Mouse (Mus musculus) limb, embryonic 14.5 days (tissue): ENCODE data around the gene Ogfod1. TPM values are rescaled to one million over a fixed set of nuclear protein-coding genes. Genes with fewer than 3 reads are reported as not detected.

Experiments used
- ATAC-seq: fragments of 200-750 bp; cut with Nextera tagmentation; 2 replicates; pipeline ENCODE4 v1.8.0; 2017; ENCODE audit warnings: low read depth, moderate number of reproducible peaks, moderate TSS enrichment; ENCODE audit not compliant: low FRiP score
- DNase-seq: peaks from one replicate; pipeline ENCODE4 v3.0.0-alpha.2; 2015; ENCODE audit warnings: low spot score
- H3K27ac ChIP-seq: fragments of 300-500 bp; sonication (generic); replicated peaks from 2 replicates; pipeline ENCODE4 v1.5.1; 2014; ENCODE audit warnings: low read depth, mild to moderate bottlenecking, low read length, moderate library complexity, mixed read lengths
- H3K27me3 ChIP-seq: fragments of 300-500 bp; sonication (generic); 2 replicates; pipeline ENCODE4 v1.6.1; 2014; ENCODE audit warnings: low read length, mixed read lengths; ENCODE audit not compliant: control insufficient read depth, insufficient read depth
- H3K36me3 ChIP-seq: fragments of 300-500 bp; sonication (generic); 2 replicates; pipeline ENCODE4 v1.6.1; 2014; ENCODE audit warnings: mild to moderate bottlenecking, low read length, moderate library complexity, mixed read lengths; ENCODE audit not compliant: control insufficient read depth, insufficient read depth
- H3K4me1 ChIP-seq: fragments of 300-500 bp; sonication (generic); 2 replicates; pipeline ENCODE4 v1.6.1; 2014; ENCODE audit warnings: antibody characterized with exemption, low read length, mixed read lengths; ENCODE audit not compliant: control insufficient read depth, insufficient read depth
- H3K4me2 ChIP-seq: fragments of 300-500 bp; sonication (generic); replicated peaks from 2 replicates; pipeline ENCODE4 v1.6.1; 2014; ENCODE audit warnings: low read depth, mild to moderate bottlenecking, low read length, moderate library complexity; ENCODE audit not compliant: severe bottlenecking
- H3K4me3 ChIP-seq: fragments of 300-500 bp; sonication (generic); replicated peaks from 2 replicates; pipeline ENCODE4 v1.5.1; 2014; ENCODE audit warnings: low read length
- H3K9ac ChIP-seq: fragments of 300-500 bp; sonication (generic); 2 replicates; pipeline ENCODE4 v1.6.1; 2014; ENCODE audit warnings: mild to moderate bottlenecking, low read depth, low read length, moderate library complexity; ENCODE audit not compliant: severe bottlenecking
- H3K9me3 ChIP-seq: fragments of 300-500 bp; sonication (generic); 2 replicates; pipeline ENCODE4 v1.6.1; 2016; ENCODE audit warnings: low read length; ENCODE audit not compliant: control insufficient read depth
- POLR2A ChIP-seq: fragments of 200-500 bp; IDR thresholded peaks from 2 replicates; pipeline ENCODE4 v1.8.0; 2012; ENCODE audit warnings: inconsistent platforms, mild to moderate bottlenecking, moderate library complexity, borderline replicate concordance; ENCODE audit not compliant: insufficient read depth, insufficient read length; ENCODE audit errors: extremely low read depth
- WGBS: fragments of 180-500 bp; shearing (Covaris S2); extraction: QIAGEN DNeasy Blood & Tissue Kit; methylation state at CpG from one replicate; pipeline ENCODE4 v1.1.7; 2014; 5-methylcytosine and 5-hydroxymethylcytosine counted together
- polyA plus RNA-seq, 2 experiments: library from polyadenylated mRNA; depleted of rRNA in 1 of 2; stranded (reverse) in 1 of 2; unstranded in 1 of 2; fragments of >200 nt; fragmentation: Nextera tagmentation in 1 of 2; extraction: Ambion mirVana in 1 of 2; gene quantifications; 2 replicates each; pipeline versions ENCODE4 v1.2.1 to v1.2.3; 2012 to 2014

Gene Ogfod1
- polyA plus RNA-seq, 2 experiments: 13.4 to 18.7 TPM

GRCm38 (mm10) chr8:94110526-94111177 lies 73.7 kb downstream of the Ogfod1 start:
- Histone ChIP-seq H3K4me1 (no peaks in the 10 kb centered on the region), H3K4me3 (no peak overlapping the region), H3K27ac (no peak overlapping the region), H3K9ac (no peak overlapping the region), H3K4me2 (no peak overlapping the region), H3K9me3 (no peaks in the 10 kb centered on the region), H3K27me3 (no peaks in the 10 kb centered on the region), H3K36me3 (no peaks in the 10 kb centered on the region)
- ATAC-seq (no peak), DNase-seq (no peak)
- 50% methylated on average over 6 of the region's 6 CpGs for WGBS
- no peak for TF ChIP-seq POLR2A

GRCm38 (mm10) chr8:94113435-94113834 lies 76.4 kb downstream of the Ogfod1 start:
- Histone ChIP-seq H3K27ac (no peak overlapping the region), H3K9me3 (no peaks in the 10 kb centered on the region), H3K27me3 (no peaks in the 10 kb centered on the region), H3K4me3 (no peak overlapping the region), H3K9ac (no peak overlapping the region), H3K4me2 (no peak overlapping the region), H3K36me3 (no peaks in the 10 kb centered on the region), H3K4me1 (no peaks in the 10 kb centered on the region)
- DNase-seq: no peak
- WGBS: 90% methylated on average over 1 of the region's 1 CpGs
- no peak for ATAC-seq
- TF ChIP-seq POLR2A: no peak

- DNase-seq (no peak), ATAC-seq (no peak)
- Histone ChIP-seq H3K9ac (no peak overlapping the region), H3K27ac (no peak overlapping the region), H3K4me2 (no peak overlapping the region), H3K36me3 (no peaks in the 10 kb centered on the region), H3K4me3 (no peak overlapping the region), H3K27me3 (no peaks in the 10 kb centered on the region), H3K4me1 (0 out of 2 replicates have a peak, but pooled peaks cover under 1% of the 10 kb centered on the region), H3K9me3 (no peaks in the 10 kb centered on the region)
- no peak for TF ChIP-seq POLR2A
- 86% methylated on average over 2 of the region's 2 CpGs for WGBS
These were observed 77.0 kb downstream of the Ogfod1 start for GRCm38 (mm10) chr8:94113972-94114371.

Other genes starting within 250 kb of the Ogfod1 start
- 13.5 and 16.5 TPM in 2 replicates for gene Gnao1, start 227.2 kb upstream of the Ogfod1 start, polyA plus RNA-seq (2012; rRNA removed)
- 4.2 and 4.3 TPM in 2 replicates for gene Gnao1, start 227.2 kb upstream of the Ogfod1 start, polyA plus RNA-seq (2014; fragmentation: Nextera tagmentation; extraction: Ambion mirVana)
- gene Amfr, start 24.4 kb upstream of the Ogfod1 start, polyA plus RNA-seq (2012; rRNA removed): 56.9 and 79.0 TPM in 2 replicates
- 55.9 and 56.2 TPM in 2 replicates for gene Amfr, start 24.4 kb upstream of the Ogfod1 start, polyA plus RNA-seq (2014; fragmentation: Nextera tagmentation; extraction: Ambion mirVana)
- gene Nudt21, start 167 bp upstream of the Ogfod1 start, polyA plus RNA-seq (2012; rRNA removed): 47.2 and 79.3 TPM in 2 replicates
- gene Nudt21, start 167 bp upstream of the Ogfod1 start, polyA plus RNA-seq (2014; fragmentation: Nextera tagmentation; extraction: Ambion mirVana): 117 and 118 TPM in 2 replicates
- gene Bbs2, start 61.7 kb downstream of the Ogfod1 start, polyA plus RNA-seq (2012; rRNA removed): 26.1 and 27.3 TPM in 2 replicates
- 12.7 and 15.1 TPM in 2 replicates for gene Bbs2, start 61.7 kb downstream of the Ogfod1 start, polyA plus RNA-seq (2014; fragmentation: Nextera tagmentation; extraction: Ambion mirVana)
- gene Mt4, start 100.0 kb downstream of the Ogfod1 start, polyA plus RNA-seq (2012; rRNA removed): not detected in 2 replicates
- gene Mt4, start 100.0 kb downstream of the Ogfod1 start, polyA plus RNA-seq (2014; fragmentation: Nextera tagmentation; extraction: Ambion mirVana): not detected in 2 replicates
- 2.0 and 3.3 TPM in 2 replicates for gene Mt3, start 115.4 kb downstream of the Ogfod1 start, polyA plus RNA-seq (2012; rRNA removed)
- 2.8 and 3.8 TPM in 2 replicates for gene Mt3, start 115.4 kb downstream of the Ogfod1 start, polyA plus RNA-seq (2014; fragmentation: Nextera tagmentation; extraction: Ambion mirVana)
- 32.8 and 51.6 TPM in 2 replicates for gene Mt2, start 135.5 kb downstream of the Ogfod1 start, polyA plus RNA-seq (2012; rRNA removed)
- gene Mt2, start 135.5 kb downstream of the Ogfod1 start, polyA plus RNA-seq (2014; fragmentation: Nextera tagmentation; extraction: Ambion mirVana): 39.6 and 48.1 TPM in 2 replicates
- gene Mt1, start 141.9 kb downstream of the Ogfod1 start, polyA plus RNA-seq (2012; rRNA removed): 91.7 and 100 TPM in 2 replicates
- 149 and 158 TPM in 2 replicates for gene Mt1, start 141.9 kb downstream of the Ogfod1 start, polyA plus RNA-seq (2014; fragmentation: Nextera tagmentation; extraction: Ambion mirVana)
- 60.5 and 64.0 TPM in 2 replicates for gene Nup93, start 177.4 kb downstream of the Ogfod1 start, polyA plus RNA-seq (2012; rRNA removed)
- gene Nup93, start 177.4 kb downstream of the Ogfod1 start, polyA plus RNA-seq (2014; fragmentation: Nextera tagmentation; extraction: Ambion mirVana): 72.3 and 79.9 TPM in 2 replicates